8 mouse cellular contexts compared by ENCODE assay signal in the genomic region with DNA sequence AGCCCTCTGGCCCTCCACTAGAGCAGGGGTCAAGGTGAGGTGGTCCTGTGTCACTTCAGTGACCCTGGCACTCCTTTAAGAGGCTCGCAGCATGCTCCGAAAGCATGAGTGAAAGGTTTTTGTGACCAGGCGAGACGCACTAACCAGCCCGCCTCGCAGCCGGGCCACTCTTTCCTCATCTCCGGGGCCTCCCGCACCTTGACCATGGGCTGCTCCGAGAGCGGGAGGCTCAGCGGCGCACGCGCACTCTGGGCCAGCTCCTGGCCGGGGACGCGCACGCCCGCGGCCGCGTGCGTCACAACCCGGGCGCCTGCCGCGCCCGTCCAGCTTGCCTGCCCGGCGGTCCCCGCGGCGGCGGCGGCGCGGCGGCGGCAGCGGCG. TPM values are rescaled to one million over a fixed set of nuclear protein-coding genes. Genes with fewer than 3 reads are reported as not detected.
DNase-seq lines count a peak whose midpoint lies in the region; ATAC-seq and TF ChIP-seq lines count a peak whose summit lies in the region.

No protein-coding gene starts in this region.

- H3K4me2 ChIP-seq in hindbrain, embryonic 16.5 days (ENCODE audit: low read length), result peak overlapping the region; percentile 61

- peak; percentile 91 for ATAC-seq in hindbrain, embryonic 16.5 days

- H3K36me3 ChIP-seq in hindbrain, embryonic 16.5 days (ENCODE audit: control insufficient read depth, insufficient read depth, low read length), result no peaks in the 10 kb centered on the region
- no peaks in the 10 kb centered on the region for H3K36me3 ChIP-seq in macrophage (ENCODE audit: inconsistent target)

- H3K79me2 ChIP-seq in macrophage (ENCODE audit: inconsistent target), result peaks cover 34% of the 10 kb centered on the region

- intact Hi-C loops in left cerebral cortex, adult 2 months (cut with DNase I), result loop anchor here (2.0 kb wide), 1 partner anchor 35 kb away; no protein-coding TSS in a partner anchor

- peak overlapping the region; percentile 84 for H3K27ac ChIP-seq in hindbrain, embryonic 16.5 days (ENCODE audit: low read depth, low read length)
- peak overlapping the region; percentile 93 for H3K27ac ChIP-seq in left cerebral cortex, adult 2 months
- H3K27ac ChIP-seq in macrophage, result peak overlapping the region; percentile 82

- peak overlapping the region; percentile 73 for H3K9ac ChIP-seq in hindbrain, embryonic 16.5 days (ENCODE audit: low read depth, low read length)

- TF ChIP-seq CTCF in left cerebral cortex, adult 2 months (IDR thresholded peaks at IDR 0.05), result no peak

- peak; percentile 79 for DNase-seq in R1 (ENCODE audit: low read depth, low spot score)
- peak; percentile 58 to 90 for DNase-seq in cerebellum, postnatal 4 days (ENCODE audit: low spot score in 2 of 2)
- peak; percentile 87 for DNase-seq in gastrocnemius, adult 18-20 months (ENCODE audit: low spot score)
- DNase-seq in left cerebral cortex, adult 2 months (ENCODE audit: extremely low spot score in 1 of 2, low spot score in 2 of 2), result peak; percentile 90 to 91
- peak; percentile 85 for DNase-seq in retina, postnatal 7 days (ENCODE audit: low read depth, low spot score)
- peak; percentile 76 to 83 for DNase-seq in urinary bladder, adult 18-20 months (ENCODE audit: low spot score in 2 of 2)

- H3K4me1 ChIP-seq in hindbrain, embryonic 16.5 days (ENCODE audit: control insufficient read depth, insufficient read depth, low read depth, low read length), result peaks cover 23% of the 10 kb centered on the region

- peak overlapping the region; percentile 84 for H3K4me3 ChIP-seq in hindbrain, embryonic 16.5 days (ENCODE audit: low read length)
- peak overlapping the region; percentile 85 for H3K4me3 ChIP-seq in left cerebral cortex, adult 2 months
- peak overlapping the region; percentile 23 for H3K4me3 ChIP-seq in macrophage (ENCODE audit: inconsistent target)

- no peaks in the 10 kb centered on the region for H3K9me3 ChIP-seq in hindbrain, embryonic 16.5 days (ENCODE audit: control insufficient read depth, low read length)

- 1% methylated on average over 37 of the region's 42 CpGs for WGBS in hindbrain, embryonic 16.5 days
- 2% methylated on average over 40 of the region's 42 CpGs for WGBS in macrophage (ENCODE audit: missing documents)

- no peaks in the 10 kb centered on the region for H3K27me3 ChIP-seq in hindbrain, embryonic 16.5 days (replicated peaks; ENCODE audit: control insufficient read depth, insufficient read depth, low read length)

RNA-seq across cellular contexts. Expression of gene Prkar2a, which starts 2.7 kb away (rescaled TPM):
- 100 to 1,000 TPM; 164 to 169 TPM for total RNA-seq in gastrocnemius, adult 18-20 months (2021)
- 36.8 and 52.8 TPM in 2 replicates for polyA plus RNA-seq in hindbrain, embryonic 16.5 days (2015; fragmentation: Nextera tagmentation; extraction: Ambion mirVana)
- 10 to 100 TPM; 47.0 to 48.3 TPM for total RNA-seq in left cerebral cortex, adult 2 months (2021)
- 10 to 100 TPM in 17 of 26 experiments, 1 to 10 TPM in 9; 2.5 to 42.4 (median 15.0) TPM for total RNA-seq in macrophage (2018; cell fraction: chromatin; rRNA removed)
- total RNA-seq in macrophage (2018; cell fraction: cytosol; rRNA removed), result 10 to 100 TPM; 20.5 to 51.6 (median 36.4) TPM
- 10 to 100 TPM in 23 of 26 experiments, 1 to 10 TPM in 3; 7.5 to 37.0 (median 17.9) TPM for total RNA-seq in macrophage (2018; cell fraction: nucleus; rRNA removed)
- polyA plus RNA-seq in macrophage (2018), result 20.7 to 69.9 TPM (median 46.8 TPM) in 3 replicates

RNA-seq across cellular contexts. Expression of gene Slc25a20, which starts 29.9 kb away (rescaled TPM):
- 10 to 100 TPM; 68.1 to 85.0 TPM for total RNA-seq in gastrocnemius, adult 18-20 months (2021)
- polyA plus RNA-seq in hindbrain, embryonic 16.5 days (2015; fragmentation: Nextera tagmentation; extraction: Ambion mirVana), result 48.7 and 51.3 TPM in 2 replicates
- 10 to 100 TPM; 11.5 to 12.3 TPM for total RNA-seq in left cerebral cortex, adult 2 months (2021)
- total RNA-seq in macrophage (2018; cell fraction: chromatin; rRNA removed), result 10 to 100 TPM in 22 of 26 experiments, 1 to 10 TPM in 4; 6.8 to 69.1 (median 21.1) TPM
- total RNA-seq in macrophage (2018; cell fraction: cytosol; rRNA removed), result 10 to 100 TPM; 22.2 to 34.1 (median 28.6) TPM
- 10 to 100 TPM in 22 of 26 experiments, 1 to 10 TPM in 4; 6.6 to 35.0 (median 16.2) TPM for total RNA-seq in macrophage (2018; cell fraction: nucleus; rRNA removed)
- 28.0 to 35.2 TPM (median 33.4 TPM) in 3 replicates for polyA plus RNA-seq in macrophage (2018)

RNA-seq across cellular contexts. Expression of gene Arih2, which starts 42.6 kb away (rescaled TPM):
- 10 to 100 TPM; 73.1 to 84.5 TPM for total RNA-seq in gastrocnemius, adult 18-20 months (2021)
- polyA plus RNA-seq in hindbrain, embryonic 16.5 days (2015; fragmentation: Nextera tagmentation; extraction: Ambion mirVana), result 44.6 and 48.0 TPM in 2 replicates
- 10 to 100 TPM; 51.7 to 53.8 TPM for total RNA-seq in left cerebral cortex, adult 2 months (2021)
- total RNA-seq in macrophage (2018; cell fraction: chromatin; rRNA removed), result 1,000 to 10,000 TPM in 2 of 26 experiments, 100 to 1,000 TPM in 24; 107 to 1,223 (median 257) TPM
- total RNA-seq in macrophage (2018; cell fraction: cytosol; rRNA removed), result 10 to 100 TPM; 25.5 to 77.6 (median 36.9) TPM
- 100 to 1,000 TPM in 22 of 26 experiments, 10 to 100 TPM in 4; 64.4 to 740 (median 143) TPM for total RNA-seq in macrophage (2018; cell fraction: nucleus; rRNA removed)
- polyA plus RNA-seq in macrophage (2018), result 22.7 to 40.8 TPM (median 29.9 TPM) in 3 replicates

Comparison
In these comparisons a context has a peak if more than half of its experiments do, and no peak if none do; other contexts are left out.
1. Peak in every context shown above with its lines: DNase-seq, ATAC-seq, H3K4me3 ChIP-seq and H3K27ac ChIP-seq.
2. H3K4me3 ChIP-seq: peak in every context shown above with its lines; median percentile 85 in left cerebral cortex, adult 2 months; 84 in hindbrain, embryonic 16.5 days; 23 in macrophage.
3. RNA of gene Slc25a20, which starts 29.9 kb away (total RNA-seq): 68.1 to 85.0 TPM in gastrocnemius, adult 18-20 months; 11.5 to 12.3 TPM in left cerebral cortex, adult 2 months; every median in the first group is over 4 times any median in the second.